Mouse (Mus musculus) limb, embryonic 15.5 days (tissue): ENCODE results near the gene Dpyd. TPM values are rescaled to one million over a fixed set of nuclear protein-coding genes. Genes with fewer than 3 reads are reported as not detected.
A peak's percentile ranks its signal among the peaks of the same experiment; 100 is the strongest.

Source experiments
- ATAC-seq: fragments of 200-750 bp; cut with Nextera tagmentation; 2 replicates; pipeline ENCODE4 v1.8.0; 2017; ENCODE audit warnings: low read depth, moderate TSS enrichment; ENCODE audit not compliant: insufficient number of reproducible peaks, low FRiP score, low TSS enrichment
- H3K27ac ChIP-seq: fragments of 300-500 bp; sonication (generic); 2 replicates; pipeline ENCODE4 v1.5.1; 2015; ENCODE audit warnings: moderate library complexity, mild to moderate bottlenecking, inconsistent platforms
- H3K27me3 ChIP-seq: fragments of 300-500 bp; sonication (generic); 2 replicates; pipeline ENCODE4 v1.6.1; 2015; ENCODE audit warnings: inconsistent platforms
- H3K36me3 ChIP-seq: fragments of 300-500 bp; sonication (generic); 2 replicates; pipeline ENCODE4 v1.6.1; 2015; ENCODE audit warnings: inconsistent platforms
- H3K4me1 ChIP-seq: fragments of 300-500 bp; sonication (generic); 2 replicates; pipeline ENCODE4 v1.6.1; 2015; ENCODE audit warnings: inconsistent platforms
- H3K4me2 ChIP-seq: fragments of 300-500 bp; sonication (generic); 2 replicates; pipeline ENCODE4 v1.6.1; 2015; ENCODE audit warnings: mild to moderate bottlenecking, inconsistent platforms
- H3K4me3 ChIP-seq: fragments of 300-500 bp; sonication (generic); 2 replicates; pipeline ENCODE4 v1.5.1; 2015; ENCODE audit warnings: mild to moderate bottlenecking, inconsistent platforms
- H3K9ac ChIP-seq: fragments of 300-500 bp; sonication (generic); 2 replicates; pipeline ENCODE4 v1.6.1; 2015; ENCODE audit warnings: inconsistent platforms
- H3K9me3 ChIP-seq: fragments of 300-500 bp; sonication (generic); 2 replicates; pipeline ENCODE4 v1.6.1; 2016; ENCODE audit warnings: inconsistent platforms
- WGBS: fragments of 180-500 bp; shearing (Covaris S2); methylation state at CpG from one replicate; pipeline ENCODE4 v1.1.7; 2015; 5-methylcytosine and 5-hydroxymethylcytosine counted together
- polyA plus RNA-seq: library from polyadenylated mRNA; unstranded; fragments of >200 nt; fragmentation: Nextera tagmentation; extraction: Ambion mirVana; gene quantifications from 2 replicates; pipeline ENCODE4 v1.2.1, GENCODE M21; 2015

Dpyd gene
- polyA plus RNA-seq, 1 experiment from 2014 or later, result 5.9 TPM

- ATAC-seq, result no peak
- H3K4me2 ChIP-seq, result no peak overlapping the region
- no peaks in the 10 kb centered on the region for H3K36me3 ChIP-seq
- no peak overlapping the region for H3K4me3 ChIP-seq
- H3K9ac ChIP-seq, result no peak overlapping the region
- no peak overlapping the region for H3K27ac ChIP-seq
- 86% methylated on average over 7 of the region's 7 CpGs for WGBS
- H3K27me3 ChIP-seq, result no peaks in the 10 kb centered on the region
- no peaks in the 10 kb centered on the region for H3K9me3 ChIP-seq
- H3K4me1 ChIP-seq, result no peaks in the 10 kb centered on the region
These were observed 40.0 kb downstream of the Dpyd start for GRCm38 (mm10) chr3:118601689-118602640.

- Histone ChIP-seq H3K36me3 (no peaks in the 10 kb centered on the region), H3K27me3 (no peaks in the 10 kb centered on the region), H3K4me3 (no peak overlapping the region), H3K9me3 (no peaks in the 10 kb centered on the region), H3K4me2 (no peak overlapping the region), H3K4me1 (no peaks in the 10 kb centered on the region), H3K9ac (no peak overlapping the region), H3K27ac (no peak overlapping the region)
- 56% methylated on average over 4 of the region's 4 CpGs for WGBS
- no peak for ATAC-seq
These were observed 46.8 kb downstream of the Dpyd start for GRCm38 (mm10) chr3:118608708-118609107.

GRCm38 (mm10) chr3:118626455-118627375 lies 64.8 kb downstream of the Dpyd start:
- no peak for ATAC-seq
- WGBS, result 61% methylated on average over 9 of the region's 9 CpGs

GRCm38 (mm10) chr3:118629737-118630136 lies 67.8 kb downstream of the Dpyd start:
- H3K36me3 ChIP-seq, result no peaks in the 10 kb centered on the region
- H3K9me3 ChIP-seq, result no peaks in the 10 kb centered on the region
- H3K4me1 ChIP-seq, result no peaks in the 10 kb centered on the region
- ATAC-seq, result no peak
- no peaks in the 10 kb centered on the region for H3K27me3 ChIP-seq
- H3K9ac ChIP-seq, result no peak overlapping the region
- no peak overlapping the region for H3K4me3 ChIP-seq
- 96% methylated on average over 1 of the region's 1 CpGs for WGBS
- no peak overlapping the region for H3K27ac ChIP-seq
- H3K4me2 ChIP-seq, result no peak overlapping the region

More at GRCm38 (mm10) chr3:118626455-118627375, 64.8 kb downstream of the Dpyd start:
- Histone ChIP-seq H3K9ac (no peak overlapping the region), H3K4me2 (no peak overlapping the region), H3K36me3 (no peaks in the 10 kb centered on the region), H3K27ac (no peak overlapping the region), H3K9me3 (no peaks in the 10 kb centered on the region), H3K4me3 (no peak overlapping the region), H3K4me1 (no peaks in the 10 kb centered on the region), H3K27me3 (no peaks in the 10 kb centered on the region)

GRCm38 (mm10) chr3:118646024-118646570 lies 84.2 kb downstream of the Dpyd start:
- Histone ChIP-seq H3K4me2 (no peak overlapping the region), H3K9ac (no peak overlapping the region), H3K27ac (no peak overlapping the region), H3K27me3 (no peaks in the 10 kb centered on the region), H3K9me3 (no peaks in the 10 kb centered on the region), H3K36me3 (no peaks in the 10 kb centered on the region), H3K4me3 (no peak overlapping the region), H3K4me1 (no peaks in the 10 kb centered on the region)
- WGBS, result 45% methylated on average over 10 of the region's 10 CpGs
- no peak for ATAC-seq

- Histone ChIP-seq H3K27ac (no peak overlapping the region), H3K9me3 (no peaks in the 10 kb centered on the region), H3K4me3 (no peak overlapping the region), H3K36me3 (no peaks in the 10 kb centered on the region), H3K4me1 (no peaks in the 10 kb centered on the region; the same call in 1 of the 2 replicates), H3K4me2 (no peak overlapping the region), H3K9ac (no peak overlapping the region), H3K27me3 (no peaks in the 10 kb centered on the region)
- no peak for ATAC-seq
- WGBS, result 23% methylated on average over 5 of the region's 5 CpGs
These were observed 102.2 kb downstream of the Dpyd start for GRCm38 (mm10) chr3:118663987-118664692.

GRCm38 (mm10) chr3:118674121-118674745 lies 112.3 kb downstream of the Dpyd start:
- no peak overlapping the region for H3K9ac ChIP-seq
- no peaks in the 10 kb centered on the region for H3K27me3 ChIP-seq
- no peaks in the 10 kb centered on the region for H3K36me3 ChIP-seq
- H3K9me3 ChIP-seq, result no peaks in the 10 kb centered on the region
- H3K4me2 ChIP-seq, result 0 out of 2 replicates have a peak overlapping the region, but pooled peaks have one; percentile 2
- ATAC-seq, result no peak
- H3K27ac ChIP-seq, result no peak overlapping the region
- 28% methylated on average over 10 of the region's 10 CpGs for WGBS
- H3K4me1 ChIP-seq, result no peaks in the 10 kb centered on the region
- no peak overlapping the region for H3K4me3 ChIP-seq

- 17% methylated on average over 1 of the region's 1 CpGs for WGBS
- no peaks in the 10 kb centered on the region for H3K36me3 ChIP-seq
- no peak for ATAC-seq
- no peak overlapping the region for H3K27ac ChIP-seq
- H3K27me3 ChIP-seq, result no peaks in the 10 kb centered on the region
- H3K4me1 ChIP-seq, result no peaks in the 10 kb centered on the region
- H3K4me3 ChIP-seq, result no peak overlapping the region
- H3K9ac ChIP-seq, result no peak overlapping the region
- H3K9me3 ChIP-seq, result no peaks in the 10 kb centered on the region
- no peak overlapping the region for H3K4me2 ChIP-seq
These were observed 113.5 kb downstream of the Dpyd start for GRCm38 (mm10) chr3:118675441-118675840.

- ATAC-seq, result no peak
- Histone ChIP-seq H3K9ac (no peak overlapping the region), H3K9me3 (no peaks in the 10 kb centered on the region), H3K4me2 (no peak overlapping the region), H3K27ac (no peak overlapping the region), H3K27me3 (no peaks in the 10 kb centered on the region), H3K4me3 (no peak overlapping the region), H3K4me1 (no peaks in the 10 kb centered on the region), H3K36me3 (no peaks in the 10 kb centered on the region)
- 52% methylated on average over 7 of the region's 7 CpGs for whole genome bisulfite sequencing
These were observed 114.3 kb downstream of the Dpyd start for GRCm38 (mm10) chr3:118676052-118676777.

GRCm38 (mm10) chr3:118680803-118681202 lies 118.9 kb downstream of the Dpyd start:
- Histone ChIP-seq H3K4me2 (no peak overlapping the region), H3K4me3 (no peak overlapping the region), H3K4me1 (no peaks in the 10 kb centered on the region), H3K9me3 (no peaks in the 10 kb centered on the region), H3K9ac (no peak overlapping the region), H3K27ac (no peak overlapping the region), H3K27me3 (no peaks in the 10 kb centered on the region), H3K36me3 (no peaks in the 10 kb centered on the region)
- 53% methylated on average over 4 of the region's 4 CpGs for WGBS
- ATAC-seq, result no peak
